Mouse (Mus musculus): ENCODE data around the gene Pprc1. TPM values are rescaled to one million over a fixed set of nuclear protein-coding genes. Genes with fewer than 3 reads are reported as not detected.
A peak's percentile ranks its signal among the peaks of the same experiment; 100 is the strongest.

The Pprc1 gene
- polyA plus RNA-seq (2012; rRNA removed), result 15.4 and 17.9 TPM in 2 replicates

DNA sequence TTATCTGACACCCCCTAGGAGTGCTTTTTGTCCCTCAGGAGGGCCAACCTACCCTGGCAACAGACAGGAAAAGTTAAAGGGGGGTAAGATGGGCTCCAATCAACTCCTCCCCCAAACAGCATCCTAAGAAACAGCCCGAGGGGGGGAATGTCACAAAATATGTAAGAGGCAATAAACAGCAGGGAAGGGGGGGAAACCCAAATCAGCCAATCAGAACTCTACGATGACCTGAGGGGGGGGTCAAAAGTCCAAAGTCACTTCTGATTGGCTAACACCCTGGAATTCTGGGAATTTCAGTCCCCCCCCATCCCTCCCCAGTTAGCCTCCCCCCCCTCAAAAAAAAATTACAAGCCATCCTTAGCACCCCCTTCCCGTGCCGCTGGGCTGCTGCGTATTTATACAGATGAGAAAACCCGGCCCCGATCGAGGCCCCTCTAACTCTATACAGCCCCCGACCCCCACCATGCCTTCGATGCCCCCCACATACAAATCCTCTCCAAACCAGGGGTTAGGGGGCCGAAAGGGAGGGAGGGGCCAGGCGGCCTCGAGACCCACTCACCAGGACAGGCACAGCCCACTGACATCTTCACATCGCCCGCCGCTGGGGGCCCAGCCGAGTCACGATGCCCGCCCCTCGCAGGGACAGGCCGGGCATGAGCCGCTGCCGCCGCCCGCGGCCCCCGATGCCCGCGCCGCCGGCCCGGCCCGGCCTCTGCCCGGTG lies at the start of gene Pprc1:
Gene Pprc1 (plus strand): TSS at position 616 of the 722 bp plus-strand sequence.
- DNase-seq (ENCODE audit: low spot score), result no peak

- DNase-seq (ENCODE audit: low spot score), result no peak
These were observed 47.3 kb upstream of the Pprc1 start for GRCm38 (mm10) chr19:45997365-45997764.

GRCm38 (mm10) chr19:45997785-45998693 lies 46.6 kb upstream of the Pprc1 start, which contains the start of gene Armh3:
Gene Armh3 (minus strand): TSS chr19:45998488.
- peak; percentile 84 for DNase-seq (ENCODE audit: low spot score)

DNA sequence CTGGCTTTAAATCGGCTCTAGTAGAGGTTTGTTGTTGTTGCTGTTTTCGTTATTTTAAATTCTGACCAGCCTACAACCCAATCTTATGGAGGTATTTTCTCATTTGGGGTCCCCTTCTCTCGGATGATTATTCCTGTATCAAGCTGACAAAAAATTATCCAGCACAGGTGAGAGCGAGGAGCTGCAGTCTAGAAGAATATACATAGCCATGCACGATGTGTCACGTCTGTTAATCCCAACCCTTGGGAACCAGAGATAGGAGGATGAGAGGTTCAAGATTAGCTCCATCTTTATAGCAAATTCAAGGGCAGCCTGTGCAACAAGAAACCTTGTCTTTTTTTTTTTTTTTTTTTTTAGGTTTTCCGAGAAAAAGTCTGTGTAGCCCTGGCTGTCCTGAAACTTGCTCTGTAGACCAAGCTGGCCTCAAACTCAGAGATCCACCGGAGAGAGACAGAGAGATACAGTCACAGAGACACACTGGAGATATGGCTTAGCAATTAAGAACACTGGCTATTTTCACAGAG lies 45.9 kb upstream of the Pprc1 start:
- DNase-seq (ENCODE audit: low spot score), result no peak

DNA sequence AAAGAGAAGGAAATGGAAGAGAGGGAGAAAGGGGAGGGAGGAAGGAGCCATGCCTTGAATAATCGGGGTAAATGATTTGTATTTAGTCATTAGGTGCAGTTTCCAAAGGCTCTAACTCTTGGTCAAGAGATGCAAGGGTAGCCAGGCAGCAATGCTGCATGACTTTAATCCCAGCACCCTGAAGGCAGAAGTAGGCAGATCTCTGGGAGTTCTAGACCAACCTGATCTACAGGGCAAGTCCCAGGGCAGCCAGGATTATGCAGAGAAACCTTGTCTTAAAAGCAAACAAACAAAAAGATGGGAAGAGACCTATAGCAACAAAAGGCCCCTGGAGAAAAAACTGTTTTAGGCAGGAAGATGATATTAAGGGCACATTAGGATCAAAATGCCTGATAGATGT lies 45.3 kb upstream of the Pprc1 start:
- DNase-seq (ENCODE audit: low spot score), result no peak

DNA sequence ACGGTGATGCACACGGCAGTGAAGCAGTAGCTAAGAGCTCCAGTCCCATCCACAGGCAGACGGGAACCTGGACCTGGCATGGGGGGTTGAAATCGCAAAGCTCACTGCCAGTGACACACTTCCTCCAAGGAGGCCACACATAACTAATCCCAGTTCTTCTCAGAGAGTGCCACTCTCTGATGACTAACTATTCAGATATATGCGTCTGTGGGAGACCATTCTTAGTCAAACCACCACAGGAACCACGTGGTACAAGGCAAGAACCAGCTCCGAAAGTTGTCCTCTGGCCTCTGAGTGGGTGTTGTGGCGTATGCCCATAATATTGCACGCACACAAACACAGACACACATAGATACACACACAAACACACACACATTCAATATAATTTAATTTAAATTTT lies 42.4 kb upstream of the Pprc1 start:
- DNase-seq (ENCODE audit: low spot score), result no peak

- peak; percentile 81 for DNase-seq (ENCODE audit: low spot score)
These were observed 41.1 kb upstream of the Pprc1 start, which contains the start of gene Hps6 for GRCm38 (mm10) chr19:46003371-46004226. Gene Hps6 (plus strand): TSS chr19:46003508.

- no peak for DNase-seq (ENCODE audit: low spot score)
These were observed 39.7 kb upstream of the Pprc1 start for GRCm38 (mm10) chr19:46004814-46005466.

DNA sequence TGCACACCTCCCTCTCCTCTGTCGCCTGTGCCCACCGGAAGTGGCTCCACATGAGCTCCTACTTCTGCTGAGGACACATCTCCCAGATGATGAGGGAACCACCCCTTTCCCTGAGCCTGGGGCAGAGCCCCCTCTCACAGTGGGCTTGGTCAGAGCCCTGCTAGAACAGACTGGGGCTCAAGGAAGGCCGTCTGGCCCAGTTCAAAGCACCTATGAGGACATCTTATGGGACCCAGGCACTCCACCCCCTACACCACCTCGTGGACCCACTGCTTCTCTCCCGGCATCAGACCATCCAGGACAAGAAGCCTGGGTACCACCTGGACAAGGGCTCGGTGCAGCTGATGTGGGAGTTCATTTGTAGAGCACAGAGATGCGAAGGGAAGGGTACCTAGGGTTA lies 39.0 kb upstream of the Pprc1 start:
- DNase-seq (ENCODE audit: low spot score), result no peak

- DNase-seq (ENCODE audit: low spot score), result peak; percentile 69
These were observed 30.0 kb upstream of the Pprc1 start for GRCm38 (mm10) chr19:46014572-46015178.

DNA sequence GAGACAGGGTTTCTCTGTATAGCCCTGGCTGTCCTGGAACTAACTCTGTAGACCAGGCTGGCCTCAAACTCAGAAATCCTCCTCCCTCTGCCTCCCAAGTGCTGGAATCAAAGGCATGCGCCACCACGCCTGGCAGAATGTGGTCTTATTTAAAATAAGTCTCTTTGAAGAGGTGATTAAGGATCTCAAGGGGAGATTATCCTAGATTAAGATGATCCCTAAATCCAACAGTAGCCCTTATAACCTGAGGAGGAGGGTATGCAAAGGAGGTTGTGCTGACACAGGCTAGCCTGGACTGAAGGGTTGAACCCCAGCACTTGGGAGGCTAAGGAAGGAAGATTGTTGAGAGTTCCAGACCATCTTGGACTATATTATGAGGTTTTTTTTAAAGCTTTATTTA lies 28.7 kb upstream of the Pprc1 start:
- no peak for DNase-seq (ENCODE audit: low spot score)

- no peak for DNase-seq (ENCODE audit: low spot score)
These were observed 19.7 kb upstream of the Pprc1 start for GRCm38 (mm10) chr19:46024959-46025358.

GRCm38 (mm10) chr19:46026567-46026966 lies 18.1 kb upstream of the Pprc1 start:
- no peak for DNase-seq (ENCODE audit: low spot score)

GRCm38 (mm10) chr19:46028747-46029320 lies 15.9 kb upstream of the Pprc1 start:
- no peak for DNase-seq (ENCODE audit: low spot score)

- no peak for DNase-seq (ENCODE audit: low spot score)
These were observed 15.0 kb upstream of the Pprc1 start for GRCm38 (mm10) chr19:46029652-46030051.

GRCm38 (mm10) chr19:46030196-46030983 lies 14.3 kb upstream of the Pprc1 start:
- DNase-seq (ENCODE audit: low spot score), result no peak

- no peak for DNase-seq (ENCODE audit: low spot score)
These were observed 12.8 kb upstream of the Pprc1 start for GRCm38 (mm10) chr19:46031689-46032432.

GRCm38 (mm10) chr19:46032731-46033510 lies 11.8 kb upstream of the Pprc1 start:
- DNase-seq (ENCODE audit: low spot score), result no peak
